Mouse (Mus musculus) erythroblast, embryonic 14.5 days (primary cell): ENCODE measurements around the gene Vars.

Source experiments
- GATA1 ChIP-seq: IDR thresholded peaks from 2 replicates; pipeline ENCODE4 v1.6.1; 2012; ENCODE audit warnings: low read length, inconsistent platforms, mixed read lengths
- TAL1 ChIP-seq: IDR thresholded peaks from 3 replicates; pipeline ENCODE4 v1.6.1; 2012; ENCODE audit warnings: low read length, inconsistent platforms, mixed read lengths

GRCm38 (mm10) chr17:35064378-35064877 lies 63.6 kb downstream of the Vars start:
- TF ChIP-seq GATA1 (no peak), TAL1 (no peak)
